Mouse (Mus musculus) adipose tissue, adult 10 weeks (tissue): Measurements from ENCODE around the gene Nudt5. TPM values are rescaled to one million over a fixed set of nuclear protein-coding genes. Genes with fewer than 3 reads are reported as not detected.

Source experiments
- polyA plus RNA-seq: library from polyadenylated mRNA; stranded (reverse); fragments of 350-450 nt; fragmentation: Illumina TruSeq; extraction: RNeasy Lipid Tissue Mini Kit (QIAGEN cat#74804); gene quantifications from one replicate; pipeline ENCODE4 v1.2.3, GENCODE M21; 2014; ENCODE audit warnings: low read depth, low replicate concordance

Nudt5 gene
- 33.4 TPM for polyA plus RNA-seq

GRCm38 (mm10) chr2:5844873-5845631 is at the start of gene Nudt5, which contains the start of gene Cdc123:
Gene Nudt5 (plus strand): TSS chr2:5845019.
Gene Cdc123 (minus strand): TSS chr2:5845164.

DNA sequence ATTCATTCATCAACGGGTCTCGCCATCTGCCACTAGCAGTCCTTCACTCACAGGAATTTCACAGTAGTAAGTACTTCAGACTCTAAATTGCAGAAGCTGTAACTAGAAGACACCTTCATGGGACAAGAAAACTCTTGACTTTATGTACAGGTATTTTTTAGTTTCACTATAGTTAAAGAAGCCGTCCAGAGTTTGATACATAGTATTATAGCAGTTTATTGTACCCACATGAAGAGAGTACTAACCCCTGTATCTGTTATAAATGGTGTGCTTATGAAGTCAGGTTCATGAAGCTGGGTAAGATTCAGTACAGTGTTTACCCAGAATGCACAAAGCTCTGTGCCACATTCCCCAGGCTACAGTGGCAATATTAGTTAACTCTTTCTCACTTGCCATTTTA is 18.0 kb downstream of the Nudt5 start, which contains the start of gene Gm13199:
Gene Gm13199, minus strand, starts transcription at position 101 of the 400 bp plus-strand sequence.

DNA sequence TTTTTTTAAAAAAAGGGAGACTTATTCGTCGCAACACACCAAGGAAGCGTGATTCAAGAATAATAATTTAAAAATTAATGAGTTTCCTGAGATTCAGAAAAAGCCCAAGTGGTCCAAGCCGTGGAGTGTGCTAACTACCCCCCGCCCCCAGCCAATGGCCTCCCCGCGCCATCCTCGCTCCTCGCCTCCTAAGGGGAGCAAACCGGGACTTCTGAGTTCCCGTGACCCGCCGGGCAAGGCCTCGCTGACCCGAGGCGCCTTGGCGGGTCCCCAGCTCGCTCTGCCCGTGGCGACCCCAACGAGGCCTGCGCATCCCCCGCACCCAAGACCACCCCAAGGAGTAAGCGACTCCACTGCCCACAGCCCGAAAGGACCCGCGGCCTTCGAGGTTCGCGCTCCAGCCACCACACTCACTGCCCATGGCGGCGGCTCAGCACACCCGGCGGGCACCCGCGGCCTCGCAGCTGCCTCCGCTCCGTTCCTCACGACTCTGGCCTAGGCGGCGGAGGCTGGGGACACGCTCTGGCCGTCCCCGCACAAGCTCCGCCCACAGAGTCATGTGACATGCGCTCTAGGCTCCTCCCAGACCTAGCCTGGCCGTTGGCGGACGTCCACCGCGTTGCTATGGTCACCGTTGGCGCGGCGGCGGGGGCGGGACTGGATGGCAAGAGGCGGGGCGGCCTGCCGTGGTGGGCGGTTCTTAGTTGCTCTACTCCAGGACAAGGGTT is 50.2 kb downstream of the Nudt5 start, which contains the start of gene Sec61a2:
Gene Sec61a2, minus strand, starts transcription at position 590 of the 728 bp plus-strand sequence.

Other genes starting within 250 kb of the Nudt5 start
- 2.5 TPM for gene Camk1d, start 130.5 kb upstream of the Nudt5 start, polyA plus RNA-seq
- gene Cdc123, start 145 bp downstream of the Nudt5 start, polyA plus RNA-seq: 162 TPM
- 1.7 TPM for gene Gm13199, start 17.9 kb downstream of the Nudt5 start, polyA plus RNA-seq
- gene Sec61a2, start 50.4 kb downstream of the Nudt5 start, polyA plus RNA-seq: 53.0 TPM
- gene Dhtkd1, start 97.8 kb downstream of the Nudt5 start, polyA plus RNA-seq: 11.1 TPM
- 23.3 TPM for gene Upf2, start 106.5 kb downstream of the Nudt5 start, polyA plus RNA-seq